8 mouse cellular contexts compared by ENCODE assay signal in genomic region chr8:94214252-94215173, GRCm38 (mm10). TPM values are rescaled to one million over a fixed set of nuclear protein-coding genes. Genes with fewer than 3 reads are reported as not detected.
DNase-seq lines count a peak whose midpoint lies in the region; ATAC-seq lines count a peak whose summit lies in the region.

Gene Nup93 (plus strand): TSS chr8:94214564.

- peak within 1 kb of the TSS; percentile 59 for H3K4me2 ChIP-seq in hindbrain, embryonic 16.5 days (ENCODE audit: low read length)

- under 1% methylated on average over 62 of the region's 68 CpGs for WGBS in hindbrain, embryonic 16.5 days
- WGBS in macrophage (ENCODE audit: missing documents) = 1% methylated on average over 67 of the region's 68 CpGs

- peaks cover 20% of the 10 kb centered on the region for H3K4me1 ChIP-seq in hindbrain, embryonic 16.5 days (ENCODE audit: control insufficient read depth, insufficient read depth, low read depth, low read length)

- H3K9me3 ChIP-seq in hindbrain, embryonic 16.5 days (ENCODE audit: control insufficient read depth, low read length) = no peaks in the 10 kb centered on the region

- peak within 1 kb of the TSS; percentile 73 for H3K4me3 ChIP-seq in hindbrain, embryonic 16.5 days (ENCODE audit: low read length)
- H3K4me3 ChIP-seq in macrophage (ENCODE audit: inconsistent target) = peak within 1 kb of the TSS; percentile 61

- H3K27ac ChIP-seq in hindbrain, embryonic 16.5 days (ENCODE audit: low read depth, low read length) = peak within 1 kb of the TSS; percentile 79
- no peak within 1 kb of the TSS for H3K27ac ChIP-seq in macrophage

- H3K27me3 ChIP-seq in hindbrain, embryonic 16.5 days (replicated peaks; ENCODE audit: control insufficient read depth, insufficient read depth, low read length) = no peaks in the 10 kb centered on the region

- H3K36me3 ChIP-seq in hindbrain, embryonic 16.5 days (ENCODE audit: control insufficient read depth, insufficient read depth, low read length) = no peaks in the 10 kb centered on the region
- H3K36me3 ChIP-seq in macrophage (ENCODE audit: inconsistent target) = no peaks in the 10 kb centered on the region

- ATAC-seq in hindbrain, embryonic 16.5 days = peak; percentile 97

- peaks cover 48% of the 10 kb centered on the region for H3K79me2 ChIP-seq in macrophage (ENCODE audit: inconsistent target)

- peak; percentile 100 for DNase-seq in WW6 (ENCODE audit: low read depth, low spot score)
- DNase-seq in cerebellum, postnatal 4 days (ENCODE audit: low spot score in 2 of 2) = peak; percentile 96 to 99
- peak; percentile 97 for DNase-seq in gastrocnemius, adult 18-20 months (ENCODE audit: low spot score)
- DNase-seq in left cerebral cortex, adult 18-20 months (ENCODE audit: low spot score in 2 of 2) = peak; percentile 97 to 99
- DNase-seq in right cerebral cortex, adult 18-20 months = peak; percentile 99
- peak; percentile 92 for DNase-seq in urinary bladder, postnatal 10 days (ENCODE audit: low spot score)

- H3K9ac ChIP-seq in hindbrain, embryonic 16.5 days (ENCODE audit: low read depth, low read length) = peak within 1 kb of the TSS; percentile 75

RNA-seq across cellular contexts. Expression of gene Nup93, which starts in this region (rescaled TPM):
- total RNA-seq in gastrocnemius, adult 18-20 months (2021) = 10 to 100 TPM in 1 of 2 experiments, 1 to 10 TPM in 1; 9.9 to 10.3 TPM
- 54.0 and 62.1 TPM in 2 replicates for polyA plus RNA-seq in hindbrain, embryonic 16.5 days (2015; fragmentation: Nextera tagmentation; extraction: Ambion mirVana)
- total RNA-seq in left cerebral cortex, adult 18-20 months (2021) = 10 to 100 TPM; 40.5 to 46.5 TPM
- 10 to 100 TPM; 15.9 to 92.2 (median 65.2) TPM for total RNA-seq in macrophage (2018; cell fraction: chromatin; rRNA removed)
- total RNA-seq in macrophage (2018; cell fraction: cytosol; rRNA removed) = 10 to 100 TPM; 14.2 to 25.0 (median 20.7) TPM
- 10 to 100 TPM; 14.9 to 64.7 (median 34.3) TPM for total RNA-seq in macrophage (2018; cell fraction: nucleus; rRNA removed)
- 20.6 to 35.1 TPM (median 24.9 TPM) in 3 replicates for polyA plus RNA-seq in macrophage (2018)
